Mouse (Mus musculus) testis, adult 2 months (tissue): ENCODE measurements around the gene Ubac2.

Experiments
- CTCF ChIP-seq: fragments of 200-500 bp; IDR thresholded peaks from 2 replicates; pipeline ENCODE4 v1.5.1; 2012; ENCODE audit warnings: low read depth, mild to moderate bottlenecking, inconsistent platforms, low read length, moderate library complexity; ENCODE audit not compliant: control insufficient read depth, insufficient read depth, insufficient replicate concordance
- POLR2A ChIP-seq: fragments of 200-500 bp; IDR thresholded peaks from 2 replicates; pipeline ENCODE4 v1.6.1; 2012; ENCODE audit warnings: low read depth, mild to moderate bottlenecking, inconsistent platforms, low read length, moderate library complexity; ENCODE audit not compliant: control insufficient read depth

- TF ChIP-seq CTCF (no peak), POLR2A (no peak)
Observed at GRCm38 (mm10) chr14:121949897-121950296, 71.5 kb downstream of the Ubac2 start.
